Mouse (Mus musculus) gonadal fat pad, adult 2 months (tissue): Measurements from ENCODE around the gene Rhox4a2. TPM values are rescaled to one million over a fixed set of nuclear protein-coding genes. Genes with fewer than 3 reads are reported as not detected.
"Not testable (repeated sequence)": the region's sequence is repeated elsewhere in the genome, so short reads cannot be mapped to it uniquely, and the experiment has no call there.

Experiments used
- DNase-seq: peaks from one replicate; pipeline ENCODE4 v3.0.0-alpha.2; 2012; ENCODE audit warnings: low read depth
- polyA plus RNA-seq: library from polyadenylated mRNA; depleted of rRNA; stranded (reverse); fragments of >200 nt; gene quantifications from 2 replicates; pipeline ENCODE4 v1.2.3, GENCODE M21; 2012; rRNA removed

The Rhox4a2 gene
- not detected in 2 replicates for polyA plus RNA-seq

- DNase-seq: not testable (repeated sequence)
Observed at GRCm38 (mm10) chrX:37390548-37390947, at the start of gene Rhox4a2. Gene Rhox4a2 (plus strand): TSS chrX:37390848.

DNA sequence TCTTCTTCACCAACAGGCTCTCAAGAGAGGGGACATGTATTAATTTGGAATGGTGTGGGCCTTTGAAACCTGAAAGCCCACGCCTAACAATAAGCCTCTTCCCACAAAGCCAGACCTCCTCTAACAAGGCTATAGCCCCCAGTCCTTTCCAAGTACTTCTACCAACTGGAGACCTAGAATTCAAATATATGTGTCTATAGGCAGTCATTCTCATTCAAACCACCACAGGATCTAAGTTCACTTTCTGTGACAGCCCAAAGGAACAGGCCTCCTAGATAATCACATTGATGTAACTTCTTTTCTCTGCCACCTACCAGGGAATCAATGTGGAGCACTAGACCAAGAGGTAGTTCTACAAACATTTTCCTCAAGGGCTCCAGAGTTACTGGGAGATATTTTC lies 10.9 kb upstream of the Rhox4a2 start, which contains the start of gene Rhox3a2:
Gene Rhox3a2, plus strand, starts transcription at position 301 of the 400 bp plus-strand sequence.
- not testable (repeated sequence) for DNase-seq

GRCm38 (mm10) chrX:37411767-37412166 lies 21.1 kb downstream of the Rhox4a2 start, which contains the start of gene Rhox2b:
Gene Rhox2b (plus strand): TSS chrX:37412067.
- not testable (repeated sequence) for DNase-seq

- not testable (repeated sequence) for DNase-seq
Observed at GRCm38 (mm10) chrX:37432194-37432593, 41.5 kb downstream of the Rhox4a2 start, which contains the start of gene Rhox4b. Gene Rhox4b (plus strand): TSS chrX:37432494.

Other genes starting within 250 kb of the Rhox4a2 start
- gene Akap14, start 222.0 kb upstream of the Rhox4a2 start, polyA plus RNA-seq: 0.05 and 0.27 TPM in 2 replicates
- gene Ndufa1, start 199.7 kb upstream of the Rhox4a2 start, polyA plus RNA-seq: 695 and 780 TPM in 2 replicates
- 2.1 and 2.7 TPM in 2 replicates for gene Rnf113a1, start 199.6 kb upstream of the Rhox4a2 start, polyA plus RNA-seq
- gene Gm9, start 179.8 kb upstream of the Rhox4a2 start, polyA plus RNA-seq: not detected in 2 replicates
- gene Rhox1, start 168.6 kb upstream of the Rhox4a2 start, polyA plus RNA-seq: not detected in 2 replicates
- not detected in 2 replicates for gene Rhox2a, start 145.9 kb upstream of the Rhox4a2 start, polyA plus RNA-seq
- not detected in 2 replicates for gene Rhox3a, start 140.9 kb upstream of the Rhox4a2 start, polyA plus RNA-seq
- gene Rhox4a, start 125.5 kb upstream of the Rhox4a2 start, polyA plus RNA-seq: not detected in 2 replicates
- gene Rhox3a2, start 10.8 kb upstream of the Rhox4a2 start, polyA plus RNA-seq: not detected in 2 replicates
- not detected in 2 replicates for gene Rhox2b, start 21.2 kb downstream of the Rhox4a2 start, polyA plus RNA-seq
- gene Rhox4b, start 41.6 kb downstream of the Rhox4a2 start, polyA plus RNA-seq: not detected in 2 replicates
- not detected in 2 replicates for gene Rhox2c, start 62.8 kb downstream of the Rhox4a2 start, polyA plus RNA-seq
- gene Rhox3c, start 67.7 kb downstream of the Rhox4a2 start, polyA plus RNA-seq: not detected in 2 replicates
- not detected in 2 replicates for gene Rhox4c, start 89.5 kb downstream of the Rhox4a2 start, polyA plus RNA-seq
- not detected in 2 replicates for gene Rhox2d, start 102.6 kb downstream of the Rhox4a2 start, polyA plus RNA-seq
- not detected in 2 replicates for gene Rhox4d, start 123.5 kb downstream of the Rhox4a2 start, polyA plus RNA-seq
- gene Rhox2e, start 139.6 kb downstream of the Rhox4a2 start, polyA plus RNA-seq: not detected in 2 replicates
- gene Rhox3e, start 151.2 kb downstream of the Rhox4a2 start, polyA plus RNA-seq: not detected in 2 replicates
- gene Rhox4e, start 166.6 kb downstream of the Rhox4a2 start, polyA plus RNA-seq: not detected in 2 replicates
- gene Rhox2f, start 180.6 kb downstream of the Rhox4a2 start, polyA plus RNA-seq: not detected in 2 replicates
- gene Rhox3f, start 190.1 kb downstream of the Rhox4a2 start, polyA plus RNA-seq: not detected in 2 replicates
- gene Rhox4f, start 216.9 kb downstream of the Rhox4a2 start, polyA plus RNA-seq: not detected in 2 replicates
- gene Rhox3g, start 237.8 kb downstream of the Rhox4a2 start, polyA plus RNA-seq: not detected in 2 replicates